Mouse (Mus musculus): ENCODE measurements around the gene Tbca. TPM values are rescaled to one million over a fixed set of nuclear protein-coding genes. Genes with fewer than 3 reads are reported as not detected.

Tbca gene
- polyA plus RNA-seq, 1 experiment from 2014 or later = 257 TPM

DNA sequence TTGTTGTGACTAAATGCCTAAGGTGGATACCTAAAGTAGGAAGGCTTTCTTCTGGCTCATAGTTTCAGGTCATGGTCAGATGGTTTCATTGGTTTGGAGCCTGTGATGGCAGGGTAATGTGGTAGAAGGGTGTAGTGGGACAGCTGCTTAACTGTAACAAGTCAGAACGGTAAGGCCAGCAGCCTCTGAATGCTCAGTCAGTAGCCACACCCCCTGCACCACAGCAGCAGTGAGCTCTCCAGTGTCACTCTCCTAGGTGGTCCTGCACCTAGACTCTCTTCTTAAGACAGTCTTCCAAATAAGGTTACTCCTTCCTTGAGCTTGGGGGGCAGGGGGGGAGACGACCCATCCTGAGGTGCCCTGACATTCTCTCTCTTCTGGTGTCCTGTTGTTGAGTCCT lies 39.1 kb downstream of the Tbca start:
- DNase-seq (ENCODE audit: low spot score) (no peak), ATAC-seq (replicated peaks; ENCODE audit: low FRiP score) (no peak)
- Histone ChIP-seq H3K27ac (ENCODE audit: low read depth, low read length) (no peak overlapping the region), H3K9me3 (ENCODE audit: control insufficient read depth, low read length) (no peaks in the 10 kb centered on the region), H3K27me3 (ENCODE audit: control insufficient read depth, insufficient read depth, low read length) (no peaks in the 10 kb centered on the region), H3K36me3 (ENCODE audit: control insufficient read depth, insufficient read depth, low read length) (no peaks in the 10 kb centered on the region; the same call in 1 of the 2 replicates), H3K4me3 (ENCODE audit: low read depth, low read length) (no peak overlapping the region), H3K4me1 (replicated peaks; ENCODE audit: control insufficient read depth, insufficient read depth, low read length) (no peaks in the 10 kb centered on the region), H3K9ac (ENCODE audit: low read length) (no peak overlapping the region), H3K4me2 (ENCODE audit: low read depth, low read length, severe bottlenecking) (no peak overlapping the region)
- 32% methylated on average over 2 of the region's 2 CpGs for WGBS

DNA sequence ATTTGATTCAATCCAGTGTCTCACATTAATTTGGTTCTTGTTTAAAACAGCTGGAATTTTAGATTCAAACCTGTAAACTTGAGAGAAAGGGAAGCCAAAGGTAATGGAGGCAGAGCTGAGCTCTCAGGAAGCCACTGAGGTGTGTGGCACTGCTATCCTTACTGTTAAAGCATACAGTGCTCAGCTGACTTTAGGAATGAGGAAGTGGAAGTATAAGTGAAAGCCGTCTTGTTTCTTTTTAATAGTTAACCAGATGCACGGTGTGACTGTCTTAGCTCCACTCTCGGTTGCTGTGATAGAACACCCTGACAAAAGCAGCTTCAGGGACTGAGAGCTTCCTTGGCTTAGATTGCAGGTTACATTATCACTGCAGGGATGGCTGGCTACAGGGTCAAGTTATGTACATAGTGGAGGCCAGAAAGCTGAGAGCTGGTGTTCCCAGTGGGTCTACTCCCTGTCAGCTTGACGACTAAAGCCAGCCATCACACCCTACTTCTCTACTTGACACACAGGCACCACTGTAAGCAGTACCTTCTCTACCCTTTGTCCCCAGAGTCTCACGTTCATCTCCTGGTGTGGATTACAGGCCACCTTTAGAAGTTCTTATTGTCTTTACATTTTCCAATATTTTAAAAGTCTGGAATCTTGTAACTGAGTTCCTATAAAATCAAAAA lies 49.5 kb downstream of the Tbca start:
- no peak overlapping the region for H3K4me3 ChIP-seq (ENCODE audit: low read depth, low read length)
- H3K27ac ChIP-seq (ENCODE audit: low read depth, low read length) = no peak overlapping the region
- H3K4me2 ChIP-seq (ENCODE audit: low read depth, low read length, severe bottlenecking) = no peak overlapping the region
- no peak overlapping the region for H3K9ac ChIP-seq (ENCODE audit: low read length)
- no peaks in the 10 kb centered on the region for H3K9me3 ChIP-seq (ENCODE audit: control insufficient read depth, low read length)
- H3K27me3 ChIP-seq (ENCODE audit: control insufficient read depth, insufficient read depth, low read length) = no peaks in the 10 kb centered on the region
- ATAC-seq (replicated peaks; ENCODE audit: low FRiP score) = no peak
- H3K36me3 ChIP-seq (ENCODE audit: control insufficient read depth, insufficient read depth, low read length) = peaks cover 7% of the 10 kb centered on the region
- WGBS = 85% methylated on average over 5 of the region's 5 CpGs
- no peak for DNase-seq (ENCODE audit: low spot score)
- H3K4me1 ChIP-seq (replicated peaks; ENCODE audit: control insufficient read depth, insufficient read depth, low read length) = no peaks in the 10 kb centered on the region

DNA sequence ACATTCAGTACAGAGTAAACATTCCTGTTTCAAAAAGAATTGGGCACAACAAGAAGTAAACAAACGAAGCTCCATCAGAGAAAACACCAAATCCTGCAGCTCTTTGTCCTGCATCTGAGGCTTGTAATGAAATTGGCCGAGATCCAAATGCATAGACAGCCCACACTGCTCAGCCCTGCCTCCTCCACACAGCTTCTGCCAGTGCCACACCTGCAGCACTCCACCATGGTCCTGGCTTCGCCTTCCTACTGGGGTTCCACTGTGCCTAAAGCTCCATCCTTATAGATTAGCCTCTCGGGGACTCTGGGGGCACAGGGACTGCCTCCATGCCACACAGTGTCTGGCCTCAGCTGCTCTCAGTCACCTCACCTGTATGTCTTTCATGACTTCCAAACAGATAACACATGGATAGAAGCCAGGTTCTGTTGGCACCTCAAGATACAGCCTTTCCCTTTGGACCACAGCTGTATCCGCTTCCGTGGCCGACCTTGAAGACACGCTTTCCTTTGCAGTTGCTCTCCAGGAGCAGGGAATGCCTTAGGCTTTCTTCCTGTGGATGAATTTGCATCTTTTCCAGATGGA lies 50.1 kb downstream of the Tbca start:
- WGBS = 88% methylated on average over 8 of the region's 8 CpGs
- H3K9me3 ChIP-seq (ENCODE audit: control insufficient read depth, low read length) = no peaks in the 10 kb centered on the region
- no peaks in the 10 kb centered on the region for H3K4me1 ChIP-seq (replicated peaks; ENCODE audit: control insufficient read depth, insufficient read depth, low read length)
- no peak overlapping the region for H3K27ac ChIP-seq (ENCODE audit: low read depth, low read length)
- H3K4me2 ChIP-seq (ENCODE audit: low read depth, low read length, severe bottlenecking) = no peak overlapping the region
- peaks cover 7% of the 10 kb centered on the region for H3K36me3 ChIP-seq (ENCODE audit: control insufficient read depth, insufficient read depth, low read length)
- H3K9ac ChIP-seq (ENCODE audit: low read length) = no peak overlapping the region
- no peak for DNase-seq (ENCODE audit: low spot score)
- ATAC-seq (replicated peaks; ENCODE audit: low FRiP score) = no peak
- H3K27me3 ChIP-seq (ENCODE audit: control insufficient read depth, insufficient read depth, low read length) = no peaks in the 10 kb centered on the region
- no peak overlapping the region for H3K4me3 ChIP-seq (ENCODE audit: low read depth, low read length)

DNA sequence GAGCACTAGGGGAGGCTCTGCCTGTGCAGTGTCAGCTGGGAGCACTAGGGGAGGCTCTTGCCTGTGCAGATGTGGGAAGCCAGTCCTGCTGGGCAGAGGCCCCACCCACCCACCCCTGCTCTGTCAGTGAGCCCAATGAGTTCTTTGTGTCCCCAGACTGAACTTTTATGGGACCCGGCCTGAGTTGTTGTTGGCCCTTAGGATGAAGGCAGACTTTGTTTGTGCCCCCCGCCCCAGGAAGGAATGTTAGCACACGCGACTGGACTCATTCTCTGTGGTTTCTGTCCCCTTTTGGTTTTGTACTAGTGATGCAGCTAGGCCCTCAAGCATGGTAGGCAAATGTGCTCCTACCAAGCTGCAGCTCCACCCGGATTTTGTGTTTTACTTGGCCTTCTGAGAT lies 54.5 kb downstream of the Tbca start:
- Histone ChIP-seq H3K36me3 (ENCODE audit: control insufficient read depth, insufficient read depth, low read length) (peaks cover 7% of the 10 kb centered on the region), H3K9me3 (ENCODE audit: control insufficient read depth, low read length) (no peaks in the 10 kb centered on the region), H3K4me1 (replicated peaks; ENCODE audit: control insufficient read depth, insufficient read depth, low read length) (no peaks in the 10 kb centered on the region), H3K27ac (ENCODE audit: low read depth, low read length) (no peak overlapping the region), H3K4me2 (ENCODE audit: low read depth, low read length, severe bottlenecking) (no peak overlapping the region), H3K27me3 (ENCODE audit: control insufficient read depth, insufficient read depth, low read length) (no peaks in the 10 kb centered on the region), H3K4me3 (ENCODE audit: low read depth, low read length) (no peak overlapping the region), H3K9ac (ENCODE audit: low read length) (no peak overlapping the region)
- WGBS = 72% methylated on average over 5 of the region's 5 CpGs
- ATAC-seq (replicated peaks; ENCODE audit: low FRiP score) = no peak
- no peak for DNase-seq (ENCODE audit: low spot score)

DNA sequence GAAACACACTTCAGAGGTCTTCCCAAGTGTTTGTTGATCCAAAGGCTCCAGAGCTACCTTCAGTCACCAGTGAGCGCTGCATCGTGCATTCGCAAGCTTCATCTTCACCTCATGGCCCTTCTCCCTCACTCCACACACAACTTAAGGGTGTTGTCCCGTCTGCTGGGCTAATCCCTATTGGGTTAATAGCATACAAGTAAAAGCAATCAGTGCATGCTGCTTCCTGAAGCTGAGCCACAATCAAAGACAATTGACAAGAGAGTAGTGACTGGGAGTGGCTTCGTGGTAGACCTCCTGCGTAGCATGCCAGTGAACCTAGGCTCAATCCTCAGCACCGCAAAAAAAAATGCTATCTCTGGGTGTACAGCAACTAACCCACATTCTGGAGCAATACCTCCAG lies 59.2 kb downstream of the Tbca start:
- Histone ChIP-seq H3K27ac (ENCODE audit: low read depth, low read length) (no peak overlapping the region), H3K9ac (ENCODE audit: low read length) (no peak overlapping the region), H3K36me3 (ENCODE audit: control insufficient read depth, insufficient read depth, low read length) (no peaks in the 10 kb centered on the region), H3K9me3 (ENCODE audit: control insufficient read depth, low read length) (no peaks in the 10 kb centered on the region), H3K27me3 (ENCODE audit: control insufficient read depth, insufficient read depth, low read length) (no peaks in the 10 kb centered on the region), H3K4me3 (ENCODE audit: low read depth, low read length) (no peak overlapping the region), H3K4me2 (ENCODE audit: low read depth, low read length, severe bottlenecking) (no peak overlapping the region), H3K4me1 (replicated peaks; ENCODE audit: control insufficient read depth, insufficient read depth, low read length) (no peaks in the 10 kb centered on the region)
- no peak for DNase-seq (ENCODE audit: low spot score)
- ATAC-seq (replicated peaks; ENCODE audit: low FRiP score) = no peak
- 69% methylated on average over 7 of the region's 7 CpGs for WGBS

DNA sequence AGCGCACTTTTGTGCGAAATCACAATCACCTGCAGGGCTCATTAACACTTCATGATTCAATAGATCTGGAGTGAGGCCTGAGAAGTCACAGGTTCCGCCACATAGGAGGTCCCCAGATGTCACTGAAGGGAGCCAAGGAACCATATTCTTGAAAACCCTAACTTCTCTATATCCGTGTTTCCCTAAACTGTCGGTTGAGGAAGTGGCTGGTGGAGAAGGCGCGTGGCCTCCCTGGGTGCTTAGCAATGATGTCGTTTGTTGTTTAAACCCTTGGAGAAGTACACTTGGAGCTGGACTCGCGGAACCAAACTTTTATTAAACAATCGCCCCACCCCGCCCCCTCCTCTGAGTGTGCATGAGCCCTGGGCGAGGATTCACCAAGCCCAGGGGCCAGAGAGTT lies 60.6 kb downstream of the Tbca start:
- Histone ChIP-seq H3K9me3 (ENCODE audit: control insufficient read depth, low read length) (no peaks in the 10 kb centered on the region), H3K4me2 (ENCODE audit: low read depth, low read length, severe bottlenecking) (no peak overlapping the region), H3K27me3 (ENCODE audit: control insufficient read depth, insufficient read depth, low read length) (no peaks in the 10 kb centered on the region), H3K4me3 (ENCODE audit: low read depth, low read length) (no peak overlapping the region), H3K27ac (ENCODE audit: low read depth, low read length) (no peak overlapping the region), H3K4me1 (replicated peaks; ENCODE audit: control insufficient read depth, insufficient read depth, low read length) (no peaks in the 10 kb centered on the region), H3K36me3 (ENCODE audit: control insufficient read depth, insufficient read depth, low read length) (no peaks in the 10 kb centered on the region), H3K9ac (ENCODE audit: low read length) (no peak overlapping the region)
- DNase-seq (ENCODE audit: low spot score) = no peak
- ATAC-seq (replicated peaks; ENCODE audit: low FRiP score) = no peak
- 76% methylated on average over 13 of the region's 13 CpGs for WGBS

DNA sequence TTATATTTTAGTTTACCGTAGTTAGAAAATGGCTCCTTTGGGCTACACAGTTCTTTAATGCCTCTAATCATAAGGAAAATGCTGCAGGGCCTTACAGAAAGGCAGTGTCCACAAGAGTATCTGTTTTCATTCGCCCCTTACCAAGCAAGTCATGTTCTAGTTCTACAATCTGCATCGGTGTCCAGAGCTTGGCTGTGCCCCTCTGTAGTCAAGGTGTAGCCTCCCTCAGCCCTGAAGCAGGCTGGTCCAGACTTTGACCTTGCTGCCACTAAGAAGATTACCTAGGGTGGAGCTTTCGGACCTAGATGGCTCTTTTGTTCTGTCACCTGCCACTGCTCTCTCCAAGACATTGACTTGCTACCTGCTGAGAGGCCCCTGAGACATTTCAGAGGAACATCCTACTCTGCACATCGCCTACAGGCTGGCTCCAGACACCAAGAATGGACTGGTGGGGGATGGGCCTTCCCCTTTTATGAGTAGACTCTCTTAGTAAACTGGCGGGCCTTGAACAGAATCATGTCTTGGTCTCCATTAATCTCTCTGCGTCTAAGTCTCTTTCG lies 69.4 kb downstream of the Tbca start:
- Histone ChIP-seq H3K9me3 (ENCODE audit: control insufficient read depth, low read length) (no peaks in the 10 kb centered on the region), H3K27ac (ENCODE audit: low read depth, low read length) (no peak overlapping the region), H3K9ac (ENCODE audit: low read length) (no peak overlapping the region), H3K4me1 (replicated peaks; ENCODE audit: control insufficient read depth, insufficient read depth, low read length) (no peaks in the 10 kb centered on the region), H3K4me2 (ENCODE audit: low read depth, low read length, severe bottlenecking) (no peak overlapping the region), H3K27me3 (ENCODE audit: control insufficient read depth, insufficient read depth, low read length) (peaks cover 20% of the 10 kb centered on the region), H3K36me3 (ENCODE audit: control insufficient read depth, insufficient read depth, low read length) (no peaks in the 10 kb centered on the region), H3K4me3 (ENCODE audit: low read depth, low read length) (no peak overlapping the region)
- ATAC-seq (replicated peaks; ENCODE audit: low FRiP score) (no peak), DNase-seq (ENCODE audit: low spot score) (peak; percentile 33)
- 54% methylated on average over 8 of the region's 8 CpGs for WGBS

DNA sequence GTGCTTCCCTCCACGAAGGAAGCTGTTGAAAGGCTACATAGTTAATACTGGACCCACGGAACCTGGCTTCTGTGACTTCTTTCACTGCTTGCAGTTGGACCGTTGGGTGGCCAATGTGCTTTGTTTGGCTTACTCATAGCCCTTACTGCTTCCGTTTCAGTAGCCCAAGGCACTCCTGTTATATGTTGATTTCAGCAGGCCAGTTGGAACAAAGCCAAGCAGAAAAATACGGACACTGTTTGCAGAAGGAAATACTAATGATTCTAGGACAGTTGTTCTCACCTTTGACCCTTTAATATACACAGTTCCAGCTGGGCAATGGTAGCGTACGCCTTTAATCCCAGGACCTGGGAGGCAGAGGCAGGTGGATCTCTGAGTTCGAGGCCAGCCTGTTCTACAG lies 70.5 kb downstream of the Tbca start:
- Histone ChIP-seq H3K9ac (ENCODE audit: low read length) (no peak overlapping the region), H3K27ac (ENCODE audit: low read depth, low read length) (no peak overlapping the region), H3K9me3 (ENCODE audit: control insufficient read depth, low read length) (no peaks in the 10 kb centered on the region), H3K36me3 (ENCODE audit: control insufficient read depth, insufficient read depth, low read length) (no peaks in the 10 kb centered on the region), H3K27me3 (ENCODE audit: control insufficient read depth, insufficient read depth, low read length) (peaks cover 30% of the 10 kb centered on the region), H3K4me1 (replicated peaks; ENCODE audit: control insufficient read depth, insufficient read depth, low read length) (no peaks in the 10 kb centered on the region), H3K4me2 (ENCODE audit: low read depth, low read length, severe bottlenecking) (no peak overlapping the region), H3K4me3 (ENCODE audit: low read depth, low read length) (no peak overlapping the region)
- DNase-seq (ENCODE audit: low spot score) = no peak
- WGBS = 85% methylated on average over 8 of the region's 8 CpGs
- no peak for ATAC-seq (replicated peaks; ENCODE audit: low FRiP score)
